Mouse (Mus musculus): ENCODE measurements around the gene Cyb5r2. TPM values are rescaled to one million over a fixed set of nuclear protein-coding genes. Genes with fewer than 3 reads are reported as not detected.

Gene Cyb5r2
- polyA plus RNA-seq, 1 experiment from 2014 or later, result not detected

DNA sequence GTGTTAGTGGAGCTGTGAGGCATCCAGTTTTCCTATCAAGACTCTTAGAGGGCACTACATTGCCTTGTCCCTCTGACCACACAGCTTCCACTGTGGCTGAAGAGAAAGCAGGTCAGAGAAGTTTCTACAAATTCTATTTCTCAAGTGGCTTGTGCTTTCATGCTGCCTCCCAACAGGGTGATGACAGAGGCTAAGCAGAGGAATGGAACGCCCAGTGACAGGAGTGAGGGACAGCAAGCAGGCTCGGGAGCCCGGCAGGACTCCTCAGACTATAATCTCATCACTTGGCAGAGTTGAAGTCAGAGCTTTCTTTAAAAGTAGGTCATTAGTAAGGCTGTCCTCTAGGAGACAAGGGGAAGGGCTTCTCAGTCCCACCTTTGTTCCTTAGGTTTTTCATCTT, 1.9 kb downstream of the Cyb5r2 start:
- Histone ChIP-seq H3K36me3 (ENCODE audit: control insufficient read depth, insufficient read depth, low read length) (no peaks in the 10 kb centered on the region), H3K4me3 (ENCODE audit: low read depth, low read length) (no peak overlapping the region), H3K9me3 (replicated peaks; ENCODE audit: control insufficient read depth, low read length) (no peaks in the 10 kb centered on the region), H3K9ac (ENCODE audit: low read length) (no peak overlapping the region), H3K27me3 (replicated peaks; ENCODE audit: control insufficient read depth, insufficient read depth, low read length) (no peaks in the 10 kb centered on the region), H3K27ac (ENCODE audit: low read depth, low read length) (no peak overlapping the region), H3K4me1 (ENCODE audit: control insufficient read depth, insufficient read depth, low read length) (no peaks in the 10 kb centered on the region), H3K4me2 (ENCODE audit: low read length) (no peak overlapping the region)
- no peak for DNase-seq (ENCODE audit: low spot score)
- WGBS, result 70% methylated on average over 3 of the region's 3 CpGs
- ATAC-seq, result no peak

GRCm38 (mm10) chr7:107752031-107752520, 5.8 kb downstream of the Cyb5r2 start:
- ATAC-seq, result no peak
- no peak for DNase-seq (ENCODE audit: low spot score)
- Histone ChIP-seq H3K4me3 (ENCODE audit: low read depth, low read length) (no peak overlapping the region), H3K4me1 (ENCODE audit: control insufficient read depth, insufficient read depth, low read length) (no peaks in the 10 kb centered on the region), H3K27me3 (replicated peaks; ENCODE audit: control insufficient read depth, insufficient read depth, low read length) (no peaks in the 10 kb centered on the region), H3K9ac (ENCODE audit: low read length) (no peak overlapping the region), H3K27ac (ENCODE audit: low read depth, low read length) (no peak overlapping the region), H3K4me2 (ENCODE audit: low read length) (no peak overlapping the region), H3K36me3 (ENCODE audit: control insufficient read depth, insufficient read depth, low read length) (no peaks in the 10 kb centered on the region), H3K9me3 (replicated peaks; ENCODE audit: control insufficient read depth, low read length) (no peaks in the 10 kb centered on the region)
- 69% methylated on average over 10 of the region's 10 CpGs for WGBS

- H3K27ac ChIP-seq (ENCODE audit: low read depth, low read length), result no peak overlapping the region
- no peaks in the 10 kb centered on the region for H3K4me1 ChIP-seq (ENCODE audit: control insufficient read depth, insufficient read depth, low read length)
- no peaks in the 10 kb centered on the region for H3K9me3 ChIP-seq (replicated peaks; ENCODE audit: control insufficient read depth, low read length)
- no peak overlapping the region for H3K4me3 ChIP-seq (ENCODE audit: low read depth, low read length)
- H3K27me3 ChIP-seq (replicated peaks; ENCODE audit: control insufficient read depth, insufficient read depth, low read length), result no peaks in the 10 kb centered on the region
- H3K4me2 ChIP-seq (ENCODE audit: low read length), result no peak overlapping the region
- H3K9ac ChIP-seq (ENCODE audit: low read length), result no peak overlapping the region
- no peaks in the 10 kb centered on the region for H3K36me3 ChIP-seq (ENCODE audit: control insufficient read depth, insufficient read depth, low read length)
- DNase-seq (ENCODE audit: low spot score), result no peak
- WGBS, result 95% methylated on average over 4 of the region's 4 CpGs
- no peak for ATAC-seq
Measured at GRCm38 (mm10) chr7:107749721-107750120, 8.1 kb downstream of the Cyb5r2 start.

GRCm38 (mm10) chr7:107749270-107749669, 8.6 kb downstream of the Cyb5r2 start:
- ATAC-seq (peak; percentile 73), DNase-seq (ENCODE audit: low spot score) (peak; percentile 84)
- Histone ChIP-seq H3K27me3 (replicated peaks; ENCODE audit: control insufficient read depth, insufficient read depth, low read length) (no peaks in the 10 kb centered on the region), H3K27ac (ENCODE audit: low read depth, low read length) (no peak overlapping the region), H3K9me3 (replicated peaks; ENCODE audit: control insufficient read depth, low read length) (no peaks in the 10 kb centered on the region), H3K9ac (ENCODE audit: low read length) (no peak overlapping the region), H3K4me1 (ENCODE audit: control insufficient read depth, insufficient read depth, low read length) (no peaks in the 10 kb centered on the region), H3K36me3 (ENCODE audit: control insufficient read depth, insufficient read depth, low read length) (no peaks in the 10 kb centered on the region), H3K4me2 (ENCODE audit: low read length) (no peak overlapping the region), H3K4me3 (ENCODE audit: low read depth, low read length) (no peak overlapping the region)
- WGBS, result 5% methylated on average over 3 of the region's 3 CpGs

DNA sequence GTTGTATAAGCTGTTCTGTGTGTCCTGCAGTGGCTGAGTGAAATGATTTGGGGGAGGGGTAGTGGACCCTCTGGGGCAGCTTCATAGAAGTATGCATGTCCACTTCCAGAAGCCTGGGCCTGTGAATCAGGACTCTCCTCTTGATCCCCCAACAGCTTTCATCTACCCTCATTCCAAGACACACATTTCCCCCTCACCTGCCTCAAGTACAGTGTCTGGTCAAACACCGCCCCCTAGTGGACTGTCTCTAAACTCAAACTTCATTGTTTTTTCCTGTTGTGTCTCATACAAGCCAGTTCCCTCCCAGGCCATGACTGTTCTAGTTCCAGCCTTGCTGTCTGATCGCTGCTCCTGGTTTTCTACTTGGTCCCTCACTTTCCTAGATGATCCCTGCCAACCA, 9.9 kb downstream of the Cyb5r2 start:
- H3K4me1 ChIP-seq (ENCODE audit: control insufficient read depth, insufficient read depth, low read length), result no peaks in the 10 kb centered on the region
- H3K27me3 ChIP-seq (replicated peaks; ENCODE audit: control insufficient read depth, insufficient read depth, low read length), result no peaks in the 10 kb centered on the region
- DNase-seq (ENCODE audit: low spot score) (peak; percentile 61), ATAC-seq (peak; percentile 16; the same call in 1 of the 2 replicates)
- no peak overlapping the region for H3K9ac ChIP-seq (ENCODE audit: low read length)
- no peak overlapping the region for H3K4me3 ChIP-seq (ENCODE audit: low read depth, low read length)
- no peak overlapping the region for H3K27ac ChIP-seq (ENCODE audit: low read depth, low read length)
- no peak overlapping the region for H3K4me2 ChIP-seq (ENCODE audit: low read length)
- 15% methylated on average over 2 of the region's 2 CpGs for WGBS
- H3K9me3 ChIP-seq (replicated peaks; ENCODE audit: control insufficient read depth, low read length), result no peaks in the 10 kb centered on the region
- no peaks in the 10 kb centered on the region for H3K36me3 ChIP-seq (ENCODE audit: control insufficient read depth, insufficient read depth, low read length)

GRCm38 (mm10) chr7:107747476-107747875, 10.4 kb downstream of the Cyb5r2 start:
- Histone ChIP-seq H3K36me3 (ENCODE audit: control insufficient read depth, insufficient read depth, low read length) (no peaks in the 10 kb centered on the region), H3K9me3 (replicated peaks; ENCODE audit: control insufficient read depth, low read length) (no peaks in the 10 kb centered on the region), H3K4me2 (ENCODE audit: low read length) (no peak overlapping the region), H3K27me3 (replicated peaks; ENCODE audit: control insufficient read depth, insufficient read depth, low read length) (no peaks in the 10 kb centered on the region), H3K27ac (ENCODE audit: low read depth, low read length) (no peak overlapping the region), H3K4me3 (ENCODE audit: low read depth, low read length) (no peak overlapping the region), H3K9ac (ENCODE audit: low read length) (no peak overlapping the region), H3K4me1 (ENCODE audit: control insufficient read depth, insufficient read depth, low read length) (no peaks in the 10 kb centered on the region)
- WGBS, result 80% methylated on average over 9 of the region's 9 CpGs
- no peak for DNase-seq (ENCODE audit: low spot score)
- ATAC-seq, result peak; percentile 34; the same call in 1 of the 2 replicates

DNA sequence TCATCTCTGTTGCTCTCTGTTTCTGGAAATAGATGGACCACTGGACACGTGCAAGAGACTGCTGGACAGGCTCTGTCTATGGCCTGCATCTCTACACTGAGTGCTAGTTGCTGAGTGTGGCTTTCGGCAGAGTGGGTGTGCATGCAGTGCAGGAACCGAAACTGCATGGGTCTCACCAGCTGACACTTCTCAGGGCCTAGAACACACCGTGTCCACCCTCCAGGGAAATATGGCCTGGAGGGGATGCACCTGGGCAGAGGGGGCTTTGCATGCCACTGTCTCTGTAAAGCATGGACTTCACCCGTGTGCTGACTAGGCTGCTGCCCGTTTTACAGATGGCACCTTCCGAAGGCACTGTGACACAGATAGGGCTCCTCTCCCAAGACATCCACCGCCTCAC, 11.8 kb downstream of the Cyb5r2 start:
- H3K27ac ChIP-seq (ENCODE audit: low read depth, low read length), result no peak overlapping the region
- H3K9ac ChIP-seq (ENCODE audit: low read length), result no peak overlapping the region
- H3K9me3 ChIP-seq (replicated peaks; ENCODE audit: control insufficient read depth, low read length), result no peaks in the 10 kb centered on the region
- no peak overlapping the region for H3K4me3 ChIP-seq (ENCODE audit: low read depth, low read length)
- H3K27me3 ChIP-seq (replicated peaks; ENCODE audit: control insufficient read depth, insufficient read depth, low read length), result no peaks in the 10 kb centered on the region
- 92% methylated on average over 8 of the region's 8 CpGs for WGBS
- DNase-seq (ENCODE audit: low spot score), result no peak
- H3K4me2 ChIP-seq (ENCODE audit: low read length), result no peak overlapping the region
- no peaks in the 10 kb centered on the region for H3K36me3 ChIP-seq (ENCODE audit: control insufficient read depth, insufficient read depth, low read length)
- no peak for ATAC-seq
- no peaks in the 10 kb centered on the region for H3K4me1 ChIP-seq (ENCODE audit: control insufficient read depth, insufficient read depth, low read length)

DNA sequence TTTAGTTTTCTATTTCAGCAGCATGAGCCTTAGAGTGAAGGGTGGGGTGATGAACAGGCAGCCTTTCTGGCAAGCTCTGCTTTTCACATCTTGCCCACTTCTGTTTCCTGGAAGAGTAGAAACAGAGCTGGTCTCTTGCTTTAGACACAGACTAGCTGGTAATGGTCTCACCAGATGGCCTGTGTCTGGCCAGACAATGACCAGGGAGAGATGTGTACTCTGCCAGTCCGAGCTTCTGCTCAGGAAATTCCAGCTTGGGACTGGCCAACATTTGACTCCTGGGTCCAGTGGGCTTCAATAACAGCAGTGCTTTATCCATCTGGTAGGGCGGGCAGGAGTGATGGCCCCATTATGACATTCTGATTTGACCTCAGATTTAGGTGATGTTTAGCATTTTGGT, 12.7 kb downstream of the Cyb5r2 start:
- Histone ChIP-seq H3K27ac (ENCODE audit: low read depth, low read length) (no peak overlapping the region), H3K4me2 (ENCODE audit: low read length) (no peak overlapping the region), H3K9ac (ENCODE audit: low read length) (no peak overlapping the region), H3K9me3 (replicated peaks; ENCODE audit: control insufficient read depth, low read length) (no peaks in the 10 kb centered on the region), H3K4me3 (ENCODE audit: low read depth, low read length) (no peak overlapping the region), H3K36me3 (ENCODE audit: control insufficient read depth, insufficient read depth, low read length) (no peaks in the 10 kb centered on the region), H3K27me3 (replicated peaks; ENCODE audit: control insufficient read depth, insufficient read depth, low read length) (no peaks in the 10 kb centered on the region), H3K4me1 (ENCODE audit: control insufficient read depth, insufficient read depth, low read length) (no peaks in the 10 kb centered on the region)
- no peak for ATAC-seq
- DNase-seq (ENCODE audit: low spot score), result no peak
- 84% methylated on average over 2 of the region's 2 CpGs for WGBS

DNA sequence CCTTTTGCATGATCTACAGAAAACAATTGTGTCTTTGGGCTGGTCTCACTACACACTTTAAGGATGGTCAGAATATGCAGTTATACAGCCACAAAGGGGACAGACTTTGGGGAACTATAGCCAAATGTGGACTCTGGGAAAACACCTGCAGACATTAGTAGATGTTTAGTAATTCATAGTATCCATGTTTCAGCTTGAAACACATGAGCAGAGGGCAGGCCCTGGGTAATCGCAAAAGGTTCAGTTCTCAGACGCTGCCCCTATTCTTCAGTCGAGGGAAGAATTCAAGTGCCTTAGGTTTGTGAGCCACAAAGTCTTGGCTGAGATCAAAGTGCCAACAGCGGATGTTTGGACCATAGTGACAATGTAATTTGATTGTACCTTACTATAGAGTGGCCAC, 13.4 kb downstream of the Cyb5r2 start:
- no peak for ATAC-seq
- no peaks in the 10 kb centered on the region for H3K27me3 ChIP-seq (replicated peaks; ENCODE audit: control insufficient read depth, insufficient read depth, low read length)

More for the DNA sequence above, 13.4 kb downstream of the Cyb5r2 start:
- no peaks in the 10 kb centered on the region for H3K9me3 ChIP-seq (replicated peaks; ENCODE audit: control insufficient read depth, low read length)
- no peak for DNase-seq (ENCODE audit: low spot score)
- 84% methylated on average over 4 of the region's 4 CpGs for WGBS
- no peak overlapping the region for H3K27ac ChIP-seq (ENCODE audit: low read depth, low read length)
- no peak overlapping the region for H3K9ac ChIP-seq (ENCODE audit: low read length)
- no peaks in the 10 kb centered on the region for H3K4me1 ChIP-seq (ENCODE audit: control insufficient read depth, insufficient read depth, low read length)
- H3K4me3 ChIP-seq (ENCODE audit: low read depth, low read length), result no peak overlapping the region
- no peaks in the 10 kb centered on the region for H3K36me3 ChIP-seq (ENCODE audit: control insufficient read depth, insufficient read depth, low read length)
- no peak overlapping the region for H3K4me2 ChIP-seq (ENCODE audit: low read length)

All from forebrain, embryonic 14.5 days (tissue).